Mouse (Mus musculus) thymus, postnatal 25 days (tissue): Measurements from ENCODE around the gene Cftr.

Source experiments
- DNase-seq: peaks from one replicate; pipeline ENCODE4 v3.0.0; 2022

Gene Cftr

DNA sequence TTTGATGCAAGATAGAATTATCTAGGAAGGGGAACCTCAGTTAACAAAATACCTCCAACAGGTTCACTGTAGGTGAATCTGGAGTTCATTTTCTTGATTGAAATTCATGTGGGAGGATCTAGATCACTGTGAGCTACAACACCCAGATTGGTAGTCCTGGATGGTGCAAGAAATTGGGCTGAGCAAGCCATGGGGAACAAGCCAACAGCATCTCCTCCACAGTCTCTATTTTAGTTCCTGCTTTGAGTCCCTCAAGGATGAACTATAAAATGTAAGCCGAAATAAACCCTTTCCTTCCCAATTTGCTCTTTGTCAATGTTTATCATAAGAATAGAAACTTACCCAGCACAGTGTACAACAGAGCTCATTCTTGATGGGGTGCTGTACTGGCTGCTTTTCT is 152.5 kb downstream of the Cftr start:
- DNase-seq, result no peak

DNA sequence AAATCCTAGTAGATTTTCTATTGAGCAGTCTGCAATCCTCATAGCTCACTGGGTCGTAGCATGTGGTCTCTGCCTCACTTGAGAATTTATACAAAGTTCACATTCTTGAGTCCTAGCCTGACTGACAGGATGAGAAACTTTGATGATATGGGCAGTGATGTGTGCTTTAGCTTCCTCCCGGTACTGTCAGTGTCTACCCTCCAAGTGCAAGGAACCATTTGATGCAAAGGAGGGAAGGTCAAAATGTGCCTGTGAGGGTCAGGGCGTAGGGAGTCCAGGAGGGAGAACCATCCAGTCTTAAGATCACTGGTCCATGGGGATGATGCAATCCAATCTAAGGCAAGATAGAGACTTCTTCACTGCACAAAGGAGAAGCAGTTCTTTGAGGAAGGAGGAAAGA is 164.9 kb downstream of the Cftr start:
- no peak for DNase-seq

GRCm38 (mm10) chr6:18338307-18338706 is 167.8 kb downstream of the Cftr start:
- DNase-seq, result no peak

DNA sequence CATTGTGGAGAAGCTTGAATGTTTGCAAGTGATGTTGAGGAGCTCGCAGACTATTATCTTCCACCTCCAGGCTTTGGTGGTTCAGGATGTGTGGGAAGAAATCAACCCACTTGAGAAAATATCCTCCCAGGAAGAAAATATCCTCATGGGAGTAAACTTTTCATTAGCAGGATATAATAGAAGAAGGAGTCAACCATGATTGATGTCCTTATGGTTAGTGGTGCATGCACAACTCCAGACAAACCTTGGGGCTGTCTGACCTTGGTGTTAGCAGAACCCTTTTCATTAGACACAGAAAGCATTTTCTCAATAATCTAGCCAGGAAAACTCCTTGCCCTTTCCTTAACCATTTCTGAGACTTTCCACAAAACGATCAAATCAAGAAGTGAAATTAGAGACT is 173.8 kb downstream of the Cftr start:
- no peak for DNase-seq

DNA sequence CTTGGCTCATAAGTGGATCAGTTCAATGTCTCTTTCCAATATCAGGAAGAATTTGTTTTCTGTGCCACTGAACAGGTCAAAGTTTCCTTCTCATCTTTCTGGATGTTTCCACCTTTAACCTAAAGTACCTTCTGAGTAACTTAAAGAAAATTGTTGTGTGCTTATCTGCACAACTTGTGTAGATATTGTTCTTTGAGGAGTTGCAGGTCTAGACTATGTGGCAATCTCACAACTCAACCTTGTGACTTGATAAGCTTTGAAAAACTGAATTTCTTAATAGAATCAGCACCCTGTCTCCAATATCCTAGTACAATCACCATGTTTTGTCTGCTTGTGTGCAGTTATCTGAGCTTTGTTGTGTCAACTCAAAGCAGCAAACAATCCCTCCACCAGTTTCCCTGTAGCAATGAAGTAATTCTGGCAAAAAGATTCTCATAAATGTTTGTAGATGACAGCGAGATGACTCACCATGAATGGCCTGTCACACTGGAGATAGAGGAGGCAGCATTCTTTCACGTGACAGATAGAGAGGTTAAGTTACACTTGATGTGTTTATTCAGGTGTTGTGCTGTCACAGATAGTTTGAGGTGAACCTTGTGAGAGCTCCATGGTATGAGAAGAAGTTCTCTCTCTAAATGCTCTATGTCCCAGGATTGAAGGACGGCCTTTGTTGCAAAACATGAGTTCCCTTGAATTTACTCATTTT is 178.8 kb downstream of the Cftr start:
- no peak for DNase-seq

GRCm38 (mm10) chr6:18360154-18360553 is 189.7 kb downstream of the Cftr start:
- no peak for DNase-seq

- no peak for DNase-seq
Measured at GRCm38 (mm10) chr6:18360955-18361354, 190.5 kb downstream of the Cftr start.

DNA sequence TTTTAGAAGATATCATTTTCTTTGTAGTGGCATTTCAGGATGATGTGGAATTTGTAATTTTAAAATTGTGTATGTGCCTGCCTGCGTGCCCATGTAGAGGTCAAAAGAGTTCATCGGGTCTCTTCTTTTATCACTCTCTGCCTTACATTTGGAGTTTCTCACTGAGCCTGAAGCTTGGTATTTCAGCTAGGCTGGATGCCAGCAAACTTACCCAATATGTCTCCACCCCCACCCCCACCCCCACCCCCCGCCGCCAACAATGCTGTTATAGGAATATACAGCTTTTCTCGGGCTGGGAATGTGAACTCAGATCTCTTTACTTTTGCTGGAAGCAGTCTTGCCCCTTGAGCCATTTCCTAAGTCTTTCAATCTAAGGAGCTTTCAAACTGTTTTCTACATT is 191.7 kb downstream of the Cftr start:
- DNase-seq, result no peak

- DNase-seq, result no peak
Measured at GRCm38 (mm10) chr6:18369054-18369453, 198.6 kb downstream of the Cftr start.

DNA sequence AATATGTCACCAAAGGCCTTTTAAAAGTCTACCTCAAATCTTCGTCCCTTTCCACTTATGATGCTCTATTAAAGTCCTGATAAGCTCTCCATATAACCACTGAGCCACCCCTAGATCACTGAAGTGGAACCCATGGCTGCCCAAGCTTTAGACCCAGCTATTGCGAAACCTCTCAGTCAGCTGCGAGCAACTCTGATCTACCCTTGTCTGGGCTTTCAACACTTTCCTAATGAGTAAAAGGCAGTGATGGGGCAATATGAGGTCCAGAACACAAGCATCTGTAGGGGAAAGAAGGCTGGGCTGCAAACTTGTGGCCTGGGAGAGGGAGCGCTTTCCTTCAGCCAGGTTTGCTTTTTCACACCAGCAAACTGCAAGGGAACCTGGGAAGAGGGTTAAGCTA is 199.2 kb downstream of the Cftr start:
- DNase-seq, result no peak
